Mouse (Mus musculus): Measurements from ENCODE around the gene Cyp26c1.

DNA sequence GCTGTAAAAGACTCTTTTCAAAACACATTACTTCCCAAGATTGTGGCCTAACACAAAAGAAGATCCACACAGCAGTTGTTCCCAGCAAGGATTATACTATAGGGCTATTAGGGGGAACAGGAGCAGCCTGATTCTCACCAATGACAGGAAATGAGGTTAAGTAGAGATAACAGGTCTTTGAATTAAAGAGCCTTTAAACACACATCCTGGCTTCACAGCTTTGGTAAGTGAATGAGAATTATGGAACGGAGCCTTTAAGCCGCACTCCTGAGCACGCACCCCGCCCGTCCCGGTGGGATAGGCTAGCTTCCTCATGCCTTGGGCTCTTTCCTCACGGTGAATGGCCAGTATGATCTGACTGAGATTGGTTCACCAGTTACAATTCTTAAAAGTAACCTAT is 54.7 kb downstream of the Cyp26c1 start:
- TF ChIP-seq CTCF (conservative IDR thresholded peaks at IDR 0.05; ENCODE audit: insufficient read depth, insufficient read length, low read depth, low read length) (no peak), POLR2A (IDR thresholded peaks at IDR 0.05; ENCODE audit: low read depth, low read length) (no peak)

Data from kidney, adult 2 months (tissue).